Mouse (Mus musculus) gastrocnemius, adult 2 months (tissue): ENCODE measurements at regions not wholly inside any gene's neighbourhood (a gene's known extent, or its start where the extent isn't known, plus 50 kb on each side); places are given as distances from the start of the nearest gene placed in this dataset.

Experiments
- DNase-seq: peaks from one replicate; pipeline ENCODE4 v3.0.0; 2022
- H3K27ac ChIP-seq: fragments of 200-600 bp; 2 replicates; pipeline ENCODE4 v1.8.1; 2022; ENCODE audit warnings: mild to moderate bottlenecking
- H3K4me3 ChIP-seq: fragments of 200-600 bp; 2 replicates; pipeline ENCODE4 v1.8.1; 2022; ENCODE audit warnings: mild to moderate bottlenecking, moderate library complexity
- CTCF ChIP-seq: fragments of 200-600 bp; IDR thresholded peaks from 2 replicates; pipeline ENCODE4 v1.8.1; 2022; ENCODE audit warnings: antibody characterized with exemption, mild to moderate bottlenecking, moderate library complexity
- intact Hi-C: fragments of 180-260 bp; cut with DNase I; formaldehyde crosslinking; loops from one replicate; pipeline ENCODE4 v1.15.1; 2025

GRCm38 (mm10) chrX:99552778-99553177 lies 81.7 kb upstream of the Pja1 start:
- intact Hi-C loops, result no loop called here
- Histone ChIP-seq H3K4me3 (no peak overlapping the region), H3K27ac (no peak overlapping the region)
- DNase-seq, result no peak
- TF ChIP-seq CTCF, result no peak

- no peak for DNase-seq
- no peak for TF ChIP-seq CTCF
- intact Hi-C loops, result no loop called here
- Histone ChIP-seq H3K27ac (no peak overlapping the region), H3K4me3 (no peak overlapping the region)
Observed at GRCm38 (mm10) chrX:99550057-99550760, 79.1 kb upstream of the Pja1 start.

GRCm38 (mm10) chrX:99548284-99549019 lies 77.4 kb upstream of the Pja1 start:
- intact Hi-C loops, result no loop called here
- no peak for TF ChIP-seq CTCF
- H3K4me3 ChIP-seq, result no peak overlapping the region
- H3K27ac ChIP-seq, result no peak overlapping the region
- DNase-seq, result no peak

- intact Hi-C loops, result no loop called here
- TF ChIP-seq CTCF, result no peak
- no peak overlapping the region for H3K4me3 ChIP-seq
- no peak overlapping the region for H3K27ac ChIP-seq
- DNase-seq, result no peak
Observed at GRCm38 (mm10) chrX:99544410-99544809, 73.3 kb upstream of the Pja1 start.

GRCm38 (mm10) chrX:99541916-99542315 lies 70.8 kb upstream of the Pja1 start:
- Histone ChIP-seq H3K4me3 (no peak overlapping the region), H3K27ac (no peak overlapping the region)
- intact Hi-C loops, result no loop called here
- DNase-seq, result no peak
- TF ChIP-seq CTCF, result no peak

- Histone ChIP-seq H3K27ac (no peak overlapping the region), H3K4me3 (no peak overlapping the region)
- no peak for DNase-seq
- intact Hi-C loops, result no loop called here
- no peak for TF ChIP-seq CTCF
Observed at GRCm38 (mm10) chrX:99540087-99540576, 69.1 kb upstream of the Pja1 start.

GRCm38 (mm10) chrX:99539684-99540083 lies 68.6 kb upstream of the Pja1 start:
- TF ChIP-seq CTCF, result no peak
- Histone ChIP-seq H3K4me3 (no peak overlapping the region), H3K27ac (no peak overlapping the region)
- intact Hi-C loops, result no loop called here
- no peak for DNase-seq

GRCm38 (mm10) chrX:99537814-99538213 lies 66.7 kb upstream of the Pja1 start:
- intact Hi-C loops, result no loop called here
- Histone ChIP-seq H3K27ac (no peak overlapping the region), H3K4me3 (no peak overlapping the region)
- TF ChIP-seq CTCF, result no peak
- no peak for DNase-seq

GRCm38 (mm10) chrX:99534922-99535321 lies 63.8 kb upstream of the Pja1 start:
- H3K27ac ChIP-seq, result no peak overlapping the region
- intact Hi-C loops, result no loop called here
- DNase-seq, result no peak
- TF ChIP-seq CTCF, result no peak
- no peak overlapping the region for H3K4me3 ChIP-seq

- H3K27ac ChIP-seq, result no peak overlapping the region
- TF ChIP-seq CTCF, result no peak
- intact Hi-C loops, result no loop called here
- peak; percentile 27 for DNase-seq
- no peak overlapping the region for H3K4me3 ChIP-seq
Observed at GRCm38 (mm10) chrX:99531154-99531553, 60.1 kb upstream of the Pja1 start.

GRCm38 (mm10) chrX:99530511-99530910 lies 59.4 kb upstream of the Pja1 start:
- no peak for TF ChIP-seq CTCF
- Histone ChIP-seq H3K4me3 (no peak overlapping the region), H3K27ac (0 out of 2 replicates have a peak overlapping the region, but pooled peaks have one; percentile 16)
- intact Hi-C loops, result no loop called here
- DNase-seq, result no peak

- intact Hi-C loops, result loop anchor here (1.0 to 2.0 kb wide), 2 partner anchors 121 to 393 kb away; no protein-coding TSS in a partner anchor
- DNase-seq, result no peak
- Histone ChIP-seq H3K27ac (no peak overlapping the region), H3K4me3 (no peak overlapping the region)
- no peak for TF ChIP-seq CTCF
Observed at GRCm38 (mm10) chrX:99523306-99523705, 52.2 kb upstream of the Pja1 start.

GRCm38 (mm10) chrX:99522830-99523229 lies 51.8 kb upstream of the Pja1 start:
- peak; percentile 79 for DNase-seq
- TF ChIP-seq CTCF, result peak; percentile 81
- Histone ChIP-seq H3K27ac (no peak overlapping the region), H3K4me3 (no peak overlapping the region)
- intact Hi-C loops, result loop anchor here (1.0 to 2.0 kb wide), 3 partner anchors 120 to 393 kb away; no protein-coding TSS in a partner anchor

- no peak overlapping the region for H3K4me3 ChIP-seq
- intact Hi-C loops, result loop anchor here (1.0 to 2.0 kb wide), 2 partner anchors 119 to 387 kb away; no protein-coding TSS in a partner anchor
Observed at GRCm38 (mm10) chrX:99522289-99522688, 51.2 kb upstream of the Pja1 start.

More at GRCm38 (mm10) chrX:99522289-99522688, 51.2 kb upstream of the Pja1 start:
- TF ChIP-seq CTCF, result no peak
- DNase-seq, result no peak
- no peak overlapping the region for H3K27ac ChIP-seq
